Mouse (Mus musculus) liver, embryonic 14.5 days (tissue): ENCODE results near the gene Gpsm3. TPM values are rescaled to one million over a fixed set of nuclear protein-coding genes. Genes with fewer than 3 reads are reported as not detected.

ENCODE experiments used
- ATAC-seq: fragments of 200-750 bp; cut with Nextera tagmentation; 2 replicates; pipeline ENCODE4 v1.8.0; 2017; ENCODE audit warnings: moderate number of reproducible peaks, mild to moderate bottlenecking, moderate library complexity; ENCODE audit not compliant: insufficient read depth
- DNase-seq, 3 experiments: peaks; one replicate each; pipeline ENCODE4 v3.0.0-alpha.2; 2012 to 2013; ENCODE audit warnings: low read depth in 3 of 3, low spot score in 3 of 3
- H3K27ac ChIP-seq: fragments of 300-500 bp; sonication (generic); 2 replicates; pipeline ENCODE4 v1.5.1; 2014; ENCODE audit warnings: moderate library complexity, mild to moderate bottlenecking, control low read depth, inconsistent platforms
- H3K27me3 ChIP-seq: fragments of 300-500 bp; sonication (generic); 2 replicates; pipeline ENCODE4 v1.6.1; 2014; ENCODE audit warnings: mild to moderate bottlenecking, low read length, moderate library complexity; ENCODE audit not compliant: control insufficient read depth, insufficient read depth
- H3K36me3 ChIP-seq: fragments of 300-500 bp; sonication (generic); replicated peaks from 2 replicates; pipeline ENCODE4 v1.6.1; 2014; ENCODE audit warnings: low read depth; ENCODE audit not compliant: control insufficient read depth, insufficient read depth
- H3K4me1 ChIP-seq, 2 experiments: fragments of 200-500 bp in 1 of 2; fragments of 300-500 bp in 1 of 2; sonication (generic) in 1 of 2; replicated peaks; 2 replicates each; pipeline ENCODE4 v1.6.1; 2012 to 2014; ENCODE audit warnings: antibody characterized with exemption in 1 of 2, inconsistent platforms in 1 of 2, low read length in 1 of 2; ENCODE audit not compliant: control insufficient read depth in 2 of 2, insufficient read depth in 2 of 2
- H3K4me2 ChIP-seq: fragments of 300-500 bp; sonication (generic); 2 replicates; pipeline ENCODE4 v1.6.1; 2014; ENCODE audit warnings: low read depth, mild to moderate bottlenecking, control low read depth, moderate library complexity
- H3K4me3 ChIP-seq, 2 experiments: fragments of 200-500 bp in 1 of 2; fragments of 300-500 bp in 1 of 2; sonication (generic) in 1 of 2; 2 replicates each; pipeline ENCODE4 v1.5.1; 2012 to 2014; ENCODE audit warnings: low read depth in 2 of 2, low read length in 2 of 2, mild to moderate bottlenecking in 2 of 2, control low read depth in 1 of 2, inconsistent platforms in 1 of 2, moderate library complexity in 1 of 2; ENCODE audit not compliant: insufficient read depth in 1 of 2
- H3K9ac ChIP-seq: fragments of 300-500 bp; sonication (generic); replicated peaks from 2 replicates; pipeline ENCODE4 v1.6.1; 2014; ENCODE audit warnings: mild to moderate bottlenecking, control low read depth, moderate library complexity
- H3K9me3 ChIP-seq: fragments of 300-500 bp; sonication (generic); 2 replicates; pipeline ENCODE4 v1.6.1; 2016; ENCODE audit warnings: low read length, mixed read lengths; ENCODE audit not compliant: control insufficient read depth
- CTCF ChIP-seq: IDR thresholded peaks from 2 replicates; pipeline ENCODE4 v1.5.1; 2016; ENCODE audit warnings: antibody characterized with exemption, low read depth, control low read depth
- EP300 ChIP-seq: IDR thresholded peaks from 2 replicates; pipeline ENCODE4 v1.6.1; 2016; ENCODE audit warnings: antibody characterized with exemption, low read depth
- WGBS: fragments of 180-500 bp; shearing (Covaris S2); extraction: QIAGEN DNeasy Blood & Tissue Kit; methylation state at CpG from one replicate; pipeline ENCODE4 v1.1.7; 2014; ENCODE audit not compliant: insufficient replicate concordance; 5-methylcytosine and 5-hydroxymethylcytosine counted together
- polyA plus RNA-seq, 2 experiments: library from polyadenylated mRNA; depleted of rRNA in 1 of 2; stranded (reverse) in 1 of 2; unstranded in 1 of 2; fragments of >200 nt; fragmentation: Nextera tagmentation in 1 of 2; extraction: Ambion mirVana in 1 of 2; gene quantifications; 2 replicates each; pipeline versions ENCODE4 v1.2.1 to v1.2.3; 2012 to 2014

The Gpsm3 gene
- polyA plus RNA-seq, 2 experiments: 4.2 to 9.8 TPM

DNA sequence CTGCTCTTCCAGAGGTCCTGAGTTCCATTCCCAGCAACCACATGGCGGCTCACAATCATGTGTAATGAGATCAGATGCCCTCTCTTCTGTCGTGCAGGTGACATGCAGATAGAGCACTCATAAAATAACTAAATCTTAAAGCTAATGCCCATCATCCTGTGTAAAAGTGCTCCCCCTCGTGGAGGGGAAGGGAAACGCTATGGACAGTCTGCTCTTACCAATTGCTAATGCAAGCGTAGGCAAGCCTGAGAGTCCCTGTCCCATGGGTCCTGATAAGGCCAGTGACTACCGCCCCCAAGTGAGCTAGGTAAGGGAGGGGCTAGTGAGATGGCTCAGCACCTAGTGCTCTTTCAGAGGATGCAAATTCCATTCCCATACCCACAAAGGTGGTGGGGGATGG lies 29.4 kb downstream of the Gpsm3 start:
- peak; percentile 96 for TF ChIP-seq CTCF
- no peak; the same call in 1 of the 2 replicates for TF ChIP-seq EP300
- Histone ChIP-seq H3K9ac (no peak overlapping the region), H3K27ac (no peak overlapping the region), H3K27me3 (no peaks in the 10 kb centered on the region), H3K4me3 (no peak overlapping the region), H3K36me3 (no peaks in the 10 kb centered on the region; the same call in 1 of the 2 replicates), H3K4me1 (peaks cover 4% of the 10 kb centered on the region in 2 experiments; a peak in 2 of 4 replicates), H3K4me2 (no peak overlapping the region), H3K9me3 (no peaks in the 10 kb centered on the region)
- DNase-seq: peak; percentile 59 to 69 (median 68)
- peak; percentile 50 for ATAC-seq
- 4% methylated on average over 6 of the region's 6 CpGs for WGBS

GRCm38 (mm10) chr17:34621006-34621405 lies 31.4 kb downstream of the Gpsm3 start:
- Histone ChIP-seq H3K27ac (no peak overlapping the region), H3K4me2 (no peak overlapping the region), H3K4me1 (peaks cover 4% of the 10 kb centered on the region in 2 experiments; a peak in 3 of 4 replicates), H3K9me3 (no peaks in the 10 kb centered on the region), H3K4me3 (no peak overlapping the region), H3K9ac (no peak overlapping the region), H3K27me3 (no peaks in the 10 kb centered on the region), H3K36me3 (no peaks in the 10 kb centered on the region; the same call in 1 of the 2 replicates)
- DNase-seq (no peak), ATAC-seq (no peak)
- WGBS: 78% methylated on average over 8 of the region's 8 CpGs
- TF ChIP-seq EP300: no peak
- no peak for TF ChIP-seq CTCF

GRCm38 (mm10) chr17:34623161-34623560 lies 33.6 kb downstream of the Gpsm3 start:
- DNase-seq: no peak

DNA sequence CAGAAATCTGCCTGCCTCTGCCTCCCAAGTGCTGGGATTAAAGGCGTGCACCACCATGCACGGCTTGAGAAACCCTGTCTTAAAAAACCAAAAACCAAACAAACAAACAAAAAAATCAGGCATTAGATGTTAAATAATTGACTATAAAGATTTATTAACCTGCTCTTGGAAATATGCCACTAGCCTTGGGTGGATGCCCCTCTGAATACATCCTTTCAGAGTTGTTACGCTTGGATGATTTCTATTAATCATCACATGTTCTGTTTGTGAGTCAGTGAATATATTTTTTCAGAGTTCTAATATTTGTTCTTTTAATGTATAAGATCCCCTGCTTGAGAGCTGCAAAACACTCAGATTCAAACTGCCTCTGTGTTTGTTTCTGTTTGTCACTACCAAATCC lies 35.4 kb downstream of the Gpsm3 start:
- TF ChIP-seq EP300 (no peak), CTCF (no peak)
- H3K27me3 ChIP-seq: peaks cover 21% of the 10 kb centered on the region
- H3K9me3 ChIP-seq: no peaks in the 10 kb centered on the region
- ATAC-seq: no peak
- WGBS: 88% methylated on average over 3 of the region's 3 CpGs
- no peak overlapping the region for H3K4me2 ChIP-seq
- no peak overlapping the region for H3K9ac ChIP-seq
- no peak overlapping the region for H3K27ac ChIP-seq
- H3K4me1 ChIP-seq: peaks cover 4 to 9% of the 10 kb centered on the region in 2 experiments
- DNase-seq: no peak
- H3K36me3 ChIP-seq: no peaks in the 10 kb centered on the region; the same call in 1 of the 2 replicates
- H3K4me3 ChIP-seq: no peak overlapping the region

More at GRCm38 (mm10) chr17:34623161-34623560, 33.6 kb downstream of the Gpsm3 start:
- Histone ChIP-seq H3K9me3 (no peaks in the 10 kb centered on the region), H3K4me2 (no peak overlapping the region), H3K27ac (no peak overlapping the region), H3K9ac (no peak overlapping the region), H3K36me3 (no peaks in the 10 kb centered on the region; the same call in 1 of the 2 replicates), H3K4me3 (no peak overlapping the region), H3K27me3 (peaks cover 3% of the 10 kb centered on the region), H3K4me1 (peaks cover 4 to 9% of the 10 kb centered on the region in 2 experiments)
- no peak for ATAC-seq
- WGBS: 75% methylated on average over 9 of the region's 9 CpGs
- TF ChIP-seq EP300 (no peak), CTCF (peak; percentile 38)

DNA sequence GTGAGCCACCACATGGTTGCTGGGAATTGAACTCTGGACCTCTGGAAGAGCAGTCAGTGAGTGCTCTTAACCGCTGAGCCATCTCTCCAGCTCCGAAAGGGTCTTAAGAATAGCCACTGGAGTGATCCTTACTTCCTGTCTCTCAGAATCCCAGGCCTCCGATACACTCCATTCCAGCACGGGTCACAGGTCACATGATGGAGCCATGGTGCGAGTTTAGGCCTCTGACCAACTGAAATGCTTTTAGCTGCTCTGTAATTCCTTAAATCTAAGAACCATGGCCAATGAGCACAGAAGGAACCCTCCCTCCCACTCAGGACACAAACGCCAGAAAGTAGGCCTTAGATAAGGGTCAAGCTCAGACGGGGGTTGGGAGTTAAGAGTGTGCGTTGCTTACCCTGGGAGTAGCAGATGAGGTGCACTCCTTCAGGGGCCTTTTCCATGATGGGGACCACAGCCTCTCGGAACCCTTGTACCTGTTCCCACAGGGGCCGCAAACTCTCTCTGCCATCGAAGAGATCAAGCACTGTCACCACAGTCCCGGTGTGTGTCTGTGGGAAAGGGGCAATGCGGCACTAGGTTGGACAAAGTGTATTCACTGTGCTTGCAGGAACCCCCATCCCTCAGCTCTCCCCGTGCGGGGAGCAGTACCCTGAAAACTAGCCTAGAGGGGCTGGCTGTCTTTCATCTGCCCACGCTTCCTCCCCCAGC lies 36.6 kb downstream of the Gpsm3 start:
- Histone ChIP-seq H3K9ac (peak overlapping the region; percentile 68), H3K27ac (no peak overlapping the region), H3K4me2 (peak overlapping the region; percentile 88), H3K4me1 (peaks cover 4 to 9% of the 10 kb centered on the region in 2 experiments), H3K36me3 (no peaks in the 10 kb centered on the region), H3K9me3 (no peaks in the 10 kb centered on the region), H3K4me3 (peak overlapping the region; percentile 74 to 84), H3K27me3 (peaks cover 33% of the 10 kb centered on the region)
- ATAC-seq: no peak
- no peak for TF ChIP-seq EP300
- WGBS: 46% methylated on average over 16 of the region's 16 CpGs
- no peak for DNase-seq
